Mouse (Mus musculus) lung, embryonic 15.5 days (tissue): Measurements from ENCODE around the gene Rsph10b. TPM values are rescaled to one million over a fixed set of nuclear protein-coding genes. Genes with fewer than 3 reads are reported as not detected.

ENCODE experiments used
- ATAC-seq: fragments of 200-750 bp; cut with Nextera tagmentation; 2 replicates; pipeline ENCODE4 v1.8.0; 2017; ENCODE audit warnings: moderate number of reproducible peaks, borderline replicate concordance; ENCODE audit not compliant: low FRiP score, low TSS enrichment; ENCODE audit errors: extremely low read depth
- H3K27ac ChIP-seq: fragments of 300-500 bp; sonication (generic); 2 replicates; pipeline ENCODE4 v1.5.1; 2015; ENCODE audit warnings: moderate library complexity, mild to moderate bottlenecking, inconsistent platforms
- H3K27me3 ChIP-seq: fragments of 300-500 bp; sonication (generic); 2 replicates; pipeline ENCODE4 v1.6.1; 2015; ENCODE audit warnings: inconsistent platforms
- H3K36me3 ChIP-seq: fragments of 300-500 bp; sonication (generic); 2 replicates; pipeline ENCODE4 v1.6.1; 2015; ENCODE audit warnings: inconsistent platforms
- H3K4me1 ChIP-seq: fragments of 300-500 bp; sonication (generic); 2 replicates; pipeline ENCODE4 v1.6.1; 2015; ENCODE audit warnings: inconsistent platforms
- H3K4me2 ChIP-seq: fragments of 300-500 bp; sonication (generic); 2 replicates; pipeline ENCODE4 v1.6.1; 2015; ENCODE audit warnings: inconsistent platforms, mild to moderate bottlenecking, moderate library complexity
- H3K4me3 ChIP-seq: fragments of 300-500 bp; sonication (generic); 2 replicates; pipeline ENCODE4 v1.5.1; 2015; ENCODE audit warnings: mild to moderate bottlenecking, inconsistent platforms
- H3K9ac ChIP-seq: fragments of 300-500 bp; sonication (generic); 2 replicates; pipeline ENCODE4 v1.6.1; 2015; ENCODE audit warnings: inconsistent platforms
- H3K9me3 ChIP-seq: fragments of 300-500 bp; sonication (generic); 2 replicates; pipeline ENCODE4 v1.6.1; 2016; ENCODE audit warnings: inconsistent platforms
- WGBS: fragments of 180-500 bp; shearing (Covaris S2); methylation state at CpG from one replicate; pipeline ENCODE4 v1.1.7; 2015; 5-methylcytosine and 5-hydroxymethylcytosine counted together
- polyA plus RNA-seq: library from polyadenylated mRNA; unstranded; fragments of >200 nt; fragmentation: Nextera tagmentation; extraction: Ambion mirVana; gene quantifications from 2 replicates; pipeline ENCODE4 v1.2.1, GENCODE M21; 2015

Rsph10b gene
- polyA plus RNA-seq, 1 experiment from 2014 or later = 0.95 TPM

DNA sequence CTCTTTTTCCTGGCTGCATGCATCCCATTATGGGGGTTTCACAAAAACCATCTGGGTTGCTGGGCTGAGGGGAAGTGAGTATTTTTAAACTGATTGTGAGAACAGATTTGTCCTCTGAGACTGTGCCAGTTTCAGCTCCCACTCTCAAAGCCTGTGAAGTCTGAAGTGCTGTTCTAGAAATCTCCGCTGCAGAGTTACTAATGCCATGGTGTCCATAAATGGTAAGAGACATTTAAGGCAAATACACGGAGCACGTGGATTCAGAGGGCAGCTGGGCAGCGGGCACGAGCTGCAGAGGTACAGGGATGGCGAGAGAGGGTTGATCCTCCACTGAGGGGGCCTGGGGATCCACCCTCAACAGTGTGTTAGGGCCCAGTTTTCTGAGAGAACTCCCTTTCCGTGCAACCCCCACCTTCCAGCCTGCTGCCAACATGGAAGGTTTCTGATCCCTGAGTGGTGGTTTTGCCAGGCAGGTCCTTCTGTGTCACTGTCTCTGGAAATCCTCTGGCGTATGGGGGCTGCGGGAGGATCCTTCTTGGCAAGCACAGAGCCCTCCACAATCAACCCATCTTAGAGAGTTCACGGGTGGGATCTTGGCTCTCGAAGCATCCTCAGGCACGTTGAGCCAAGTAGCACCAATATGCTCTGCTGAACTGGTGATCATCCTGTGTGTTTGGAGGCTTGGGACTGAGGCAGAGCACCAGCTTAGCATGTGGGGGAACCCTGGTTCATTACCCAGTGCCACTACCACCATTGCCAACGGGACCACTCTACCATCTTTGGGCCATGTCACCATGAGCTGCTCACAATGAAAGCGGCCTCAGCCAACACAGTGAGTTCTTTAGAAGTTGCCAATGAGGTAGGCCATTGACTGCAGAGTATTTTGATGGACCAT is 10.6 kb downstream of the Rsph10b start:
- Histone ChIP-seq H3K9ac (no peak overlapping the region), H3K4me3 (no peak overlapping the region), H3K36me3 (no peaks in the 10 kb centered on the region), H3K4me1 (no peaks in the 10 kb centered on the region), H3K27me3 (no peaks in the 10 kb centered on the region), H3K27ac (no peak overlapping the region), H3K4me2 (no peak overlapping the region), H3K9me3 (no peaks in the 10 kb centered on the region)
- WGBS = 83% methylated on average over 14 of the region's 14 CpGs
- ATAC-seq = no peak

DNA sequence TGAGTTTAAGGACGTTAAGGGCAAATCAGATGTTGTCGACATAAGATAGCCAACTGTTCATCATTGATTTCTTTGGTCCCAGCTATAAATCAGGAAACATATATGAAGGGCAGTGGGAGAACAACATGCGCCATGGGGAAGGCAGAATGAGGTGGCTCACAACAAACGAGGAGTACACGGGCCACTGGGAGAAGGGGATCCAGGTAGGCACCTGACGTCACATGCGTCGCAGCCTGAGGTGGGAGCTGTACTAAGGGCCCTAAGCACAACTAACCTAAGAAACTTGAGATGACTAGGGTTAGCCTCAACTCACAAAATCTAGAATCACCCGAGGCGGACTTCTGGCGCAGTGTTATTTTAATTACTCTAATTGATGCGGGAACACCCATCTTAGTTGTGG is 15.5 kb downstream of the Rsph10b start:
- no peaks in the 10 kb centered on the region for H3K9me3 ChIP-seq
- no peak for ATAC-seq
- no peaks in the 10 kb centered on the region for H3K27me3 ChIP-seq
- no peak overlapping the region for H3K9ac ChIP-seq
- H3K4me2 ChIP-seq = no peak overlapping the region
- no peaks in the 10 kb centered on the region for H3K36me3 ChIP-seq
- H3K4me3 ChIP-seq = no peak overlapping the region
- no peak overlapping the region for H3K27ac ChIP-seq
- WGBS = 84% methylated on average over 12 of the region's 12 CpGs
- no peaks in the 10 kb centered on the region for H3K4me1 ChIP-seq

DNA sequence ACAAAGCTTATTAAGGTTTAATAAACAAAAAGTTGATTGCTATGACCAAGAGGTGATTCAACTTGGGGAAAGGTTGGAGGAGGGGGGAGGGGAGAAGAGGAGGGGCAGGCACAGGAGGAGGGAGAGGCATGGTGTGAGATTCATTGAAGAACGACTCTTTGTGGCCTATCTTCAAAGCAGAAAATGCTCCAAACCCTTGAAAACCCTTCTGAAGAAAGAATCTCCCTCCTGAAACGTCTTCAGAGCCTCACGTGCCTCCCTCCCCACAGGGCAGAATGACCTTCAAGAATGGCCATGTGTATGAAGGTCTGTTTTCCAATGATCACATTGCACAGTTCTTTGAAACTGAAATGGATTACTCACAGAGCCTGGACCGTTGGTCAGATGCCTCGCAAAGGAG is 17.2 kb downstream of the Rsph10b start:
- 36% methylated on average over 5 of the region's 5 CpGs for WGBS

DNA sequence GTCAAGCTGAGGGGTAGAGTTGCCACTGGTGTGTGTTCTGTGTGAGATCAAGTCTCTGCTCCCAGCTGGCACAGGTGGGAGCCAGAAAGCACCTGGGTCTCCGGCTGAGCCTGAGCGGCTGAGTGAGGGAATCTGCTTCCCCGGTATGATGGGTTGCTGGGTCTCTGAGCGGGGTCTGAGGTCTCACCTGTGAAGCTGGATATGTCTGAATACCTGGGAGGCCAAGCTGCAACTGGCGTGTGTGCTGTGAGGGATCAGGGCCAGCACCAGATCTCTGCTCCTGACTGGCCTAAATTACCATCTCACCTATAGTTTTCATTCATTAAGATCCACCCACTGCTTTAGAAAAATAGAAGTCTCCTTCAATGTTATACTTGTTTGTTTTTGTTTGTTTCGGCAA is 24.3 kb downstream of the Rsph10b start:
- Histone ChIP-seq H3K27me3 (no peaks in the 10 kb centered on the region), H3K9ac (no peak overlapping the region), H3K4me1 (no peaks in the 10 kb centered on the region), H3K4me3 (no peak overlapping the region), H3K9me3 (no peaks in the 10 kb centered on the region), H3K4me2 (no peak overlapping the region), H3K27ac (no peak overlapping the region), H3K36me3 (no peaks in the 10 kb centered on the region)
- 86% methylated on average over 6 of the region's 6 CpGs for WGBS
- no peak for ATAC-seq

More for the DNA sequence above, 17.2 kb downstream of the Rsph10b start:
- Histone ChIP-seq H3K4me2 (no peak overlapping the region), H3K36me3 (no peaks in the 10 kb centered on the region), H3K9ac (no peak overlapping the region), H3K4me3 (no peak overlapping the region), H3K27me3 (no peaks in the 10 kb centered on the region), H3K9me3 (no peaks in the 10 kb centered on the region), H3K4me1 (no peaks in the 10 kb centered on the region), H3K27ac (no peak overlapping the region)
- no peak for ATAC-seq

DNA sequence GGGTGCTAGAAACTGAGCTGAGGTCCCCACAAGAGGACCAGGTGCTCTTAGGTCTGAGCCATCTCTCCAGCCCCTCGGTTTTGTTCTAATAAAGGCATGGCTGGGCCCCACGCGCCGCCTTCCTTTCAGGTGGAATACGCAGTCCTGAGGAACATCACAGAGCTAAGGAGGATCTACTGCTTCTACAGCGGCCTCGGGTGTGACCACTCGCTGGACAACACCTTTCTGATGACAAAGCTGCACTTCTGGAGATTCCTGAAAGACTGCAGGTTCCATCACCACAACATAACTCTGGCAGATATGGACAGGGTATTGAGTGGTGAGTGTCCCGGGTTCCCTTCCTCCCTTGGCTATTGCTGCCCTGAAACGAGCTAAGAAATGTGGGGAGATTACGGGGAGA is 26.7 kb downstream of the Rsph10b start:
- H3K9me3 ChIP-seq = no peaks in the 10 kb centered on the region
- WGBS = 92% methylated on average over 11 of the region's 11 CpGs
- H3K4me3 ChIP-seq = no peak overlapping the region
- no peak overlapping the region for H3K4me2 ChIP-seq
- no peak overlapping the region for H3K9ac ChIP-seq
- H3K27ac ChIP-seq = no peak overlapping the region
- ATAC-seq = no peak
- no peaks in the 10 kb centered on the region for H3K36me3 ChIP-seq
- H3K4me1 ChIP-seq = no peaks in the 10 kb centered on the region
- H3K27me3 ChIP-seq = no peaks in the 10 kb centered on the region

DNA sequence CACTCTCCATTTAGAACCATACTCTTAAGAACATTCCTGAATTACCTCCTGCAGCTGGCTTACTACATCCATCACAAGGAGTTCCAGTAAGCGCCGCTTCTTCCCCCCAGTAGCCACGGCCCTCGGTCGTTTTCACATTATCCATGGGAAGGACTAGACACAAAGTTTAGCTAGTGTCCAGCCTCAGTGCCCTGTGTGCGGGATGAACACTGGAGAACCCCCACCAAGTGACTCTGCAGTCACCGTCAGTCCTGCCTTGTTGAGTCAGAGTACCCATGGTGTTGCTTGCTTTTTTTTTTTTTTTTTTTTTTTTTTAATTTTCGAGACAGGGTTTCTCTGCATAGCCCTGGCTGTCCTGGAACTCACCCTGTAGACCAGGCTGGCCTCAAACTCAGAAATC is 28.3 kb downstream of the Rsph10b start:
- no peak for ATAC-seq

DNA sequence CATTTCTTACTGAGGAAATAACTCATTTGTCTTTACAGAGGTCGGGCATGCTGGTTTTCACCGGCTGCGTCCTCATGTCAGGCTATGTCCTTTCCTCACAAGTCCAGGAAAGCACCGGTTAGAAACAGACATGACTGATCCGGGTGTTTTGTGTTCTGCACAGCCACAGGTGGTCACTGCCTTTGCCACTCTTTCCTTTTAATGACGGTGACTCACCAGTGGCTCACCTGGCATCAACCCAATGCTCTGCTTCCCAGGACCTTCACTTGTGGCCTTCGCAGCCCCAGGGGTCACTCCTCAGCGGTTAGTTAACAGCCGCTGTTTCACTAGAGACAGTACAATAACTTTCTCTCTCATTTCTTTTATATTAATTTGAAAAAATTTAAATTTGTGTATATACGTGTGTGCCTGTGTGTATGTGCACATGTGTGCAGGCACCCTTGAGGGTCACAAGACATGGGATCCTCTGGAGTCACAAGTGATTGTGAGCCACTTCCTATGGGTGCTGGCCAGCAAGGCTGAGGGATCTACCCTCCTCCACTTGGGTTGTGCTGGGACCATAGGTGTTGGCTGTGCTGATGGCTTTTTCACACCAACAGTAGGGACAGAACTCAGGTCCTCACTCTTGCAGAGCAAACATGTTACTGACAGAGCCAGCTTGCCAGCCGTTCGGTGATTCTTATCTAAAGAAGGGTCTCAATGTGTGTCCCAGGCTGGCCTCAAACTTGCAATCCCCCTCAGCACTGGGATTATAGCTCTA is 32.9 kb downstream of the Rsph10b start:
- WGBS = 66% methylated on average over 12 of the region's 12 CpGs
- no peaks in the 10 kb centered on the region for H3K27me3 ChIP-seq

More for the DNA sequence above, 28.3 kb downstream of the Rsph10b start:
- no peak overlapping the region for H3K9ac ChIP-seq
- no peak overlapping the region for H3K27ac ChIP-seq
- 86% methylated on average over 8 of the region's 8 CpGs for WGBS
- no peaks in the 10 kb centered on the region for H3K9me3 ChIP-seq
- no peaks in the 10 kb centered on the region for H3K36me3 ChIP-seq
- no peaks in the 10 kb centered on the region for H3K4me1 ChIP-seq
- H3K4me3 ChIP-seq = no peak overlapping the region
- H3K27me3 ChIP-seq = no peaks in the 10 kb centered on the region
- no peak overlapping the region for H3K4me2 ChIP-seq

DNA sequence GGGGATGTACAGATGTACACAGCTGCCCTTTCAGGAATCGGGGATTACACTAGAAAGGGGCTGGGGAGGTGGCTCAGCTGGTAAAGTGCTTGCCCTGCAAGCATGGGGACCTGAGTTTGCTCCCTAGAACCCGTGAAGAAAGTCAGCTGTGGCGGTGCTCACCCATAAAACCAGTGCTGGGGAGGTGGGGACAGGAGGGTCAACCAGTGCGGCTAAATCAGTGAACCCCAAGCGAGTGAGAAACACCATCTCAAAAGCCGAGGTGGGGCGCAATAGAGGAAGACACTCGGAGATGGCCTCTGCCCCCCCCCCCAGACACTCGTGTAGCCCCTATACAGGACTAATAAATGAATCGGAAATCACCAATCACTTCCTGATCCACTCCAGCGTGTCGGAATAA is 33.8 kb downstream of the Rsph10b start:
- no peak overlapping the region for H3K27ac ChIP-seq
- no peaks in the 10 kb centered on the region for H3K27me3 ChIP-seq
- ATAC-seq = no peak
- no peak overlapping the region for H3K9ac ChIP-seq
- WGBS = 81% methylated on average over 12 of the region's 12 CpGs
- no peaks in the 10 kb centered on the region for H3K9me3 ChIP-seq
- H3K4me1 ChIP-seq = no peaks in the 10 kb centered on the region
- H3K4me2 ChIP-seq = no peak overlapping the region
- H3K4me3 ChIP-seq = no peak overlapping the region
- no peaks in the 10 kb centered on the region for H3K36me3 ChIP-seq

More for the DNA sequence above, 32.9 kb downstream of the Rsph10b start:
- H3K27ac ChIP-seq = no peak overlapping the region
- no peaks in the 10 kb centered on the region for H3K4me1 ChIP-seq
- no peak overlapping the region for H3K4me3 ChIP-seq
- no peaks in the 10 kb centered on the region for H3K9me3 ChIP-seq
- no peak for ATAC-seq
- no peak overlapping the region for H3K4me2 ChIP-seq
- no peak overlapping the region for H3K9ac ChIP-seq
- H3K36me3 ChIP-seq = no peaks in the 10 kb centered on the region

DNA sequence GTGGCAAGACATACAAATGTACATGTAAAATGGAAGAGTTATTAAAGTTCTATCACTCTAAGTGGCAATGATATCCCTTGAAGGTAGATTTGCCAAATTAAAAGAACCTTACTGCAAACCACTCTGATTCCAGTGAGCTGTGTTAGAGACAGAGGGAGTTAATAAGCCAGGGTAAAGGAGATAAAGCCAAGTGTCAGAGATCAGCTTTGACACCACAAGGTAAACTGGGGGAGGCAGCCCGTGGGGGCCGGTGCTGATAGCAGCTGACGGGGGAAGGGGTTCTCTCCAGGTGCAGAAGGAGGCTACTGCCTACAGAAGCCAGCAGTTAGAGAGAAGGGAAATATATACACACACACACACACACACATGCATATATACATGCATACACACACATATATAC is 39.8 kb downstream of the Rsph10b start:
- no peak overlapping the region for H3K4me2 ChIP-seq
- H3K4me3 ChIP-seq = no peak overlapping the region
- H3K36me3 ChIP-seq = no peaks in the 10 kb centered on the region
- no peaks in the 10 kb centered on the region for H3K27me3 ChIP-seq
- no peaks in the 10 kb centered on the region for H3K4me1 ChIP-seq
- no peak overlapping the region for H3K9ac ChIP-seq
- 23% methylated on average over 3 of the region's 3 CpGs for WGBS
- H3K9me3 ChIP-seq = no peaks in the 10 kb centered on the region
- no peak overlapping the region for H3K27ac ChIP-seq
- ATAC-seq = no peak

DNA sequence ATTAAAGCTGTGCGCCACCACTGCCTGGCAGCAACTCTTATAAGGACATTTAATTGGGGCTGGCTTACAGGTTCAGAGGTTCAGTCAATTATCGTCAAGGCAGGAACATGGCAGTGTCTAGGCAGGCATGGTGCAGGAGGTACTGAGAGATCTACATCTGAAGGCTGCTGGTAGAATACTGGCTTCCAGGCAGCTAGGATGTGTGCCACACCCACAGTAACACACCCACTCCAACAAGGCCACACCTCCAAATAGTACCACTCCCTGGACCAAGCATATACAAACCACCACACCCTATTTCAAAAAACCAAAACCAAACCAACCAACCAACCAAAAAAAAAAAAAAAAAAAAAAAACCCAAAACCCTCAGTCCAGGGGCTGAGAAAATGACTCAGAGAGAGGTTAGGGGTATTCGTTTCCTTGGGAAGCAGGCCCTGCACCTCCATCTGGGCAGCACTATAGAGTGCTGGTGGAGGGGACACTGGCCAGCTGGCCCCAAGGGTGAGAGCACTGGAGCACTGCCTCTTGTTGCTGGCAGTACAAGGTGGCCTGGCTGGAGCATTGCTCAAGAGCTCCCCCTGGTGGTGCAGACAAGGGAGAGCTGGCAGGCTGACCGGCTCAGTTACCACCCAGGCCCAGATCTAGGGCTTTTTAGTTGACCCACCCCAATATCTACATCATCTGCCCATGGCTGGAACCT is 42.2 kb downstream of the Rsph10b start:
- ATAC-seq = peak; percentile 84
- Histone ChIP-seq H3K4me3 (no peak overlapping the region), H3K9me3 (no peaks in the 10 kb centered on the region), H3K4me2 (no peak overlapping the region), H3K4me1 (no peaks in the 10 kb centered on the region), H3K36me3 (no peaks in the 10 kb centered on the region), H3K27ac (no peak overlapping the region), H3K9ac (no peak overlapping the region), H3K27me3 (no peaks in the 10 kb centered on the region)
- 49% methylated on average over 4 of the region's 4 CpGs for WGBS

DNA sequence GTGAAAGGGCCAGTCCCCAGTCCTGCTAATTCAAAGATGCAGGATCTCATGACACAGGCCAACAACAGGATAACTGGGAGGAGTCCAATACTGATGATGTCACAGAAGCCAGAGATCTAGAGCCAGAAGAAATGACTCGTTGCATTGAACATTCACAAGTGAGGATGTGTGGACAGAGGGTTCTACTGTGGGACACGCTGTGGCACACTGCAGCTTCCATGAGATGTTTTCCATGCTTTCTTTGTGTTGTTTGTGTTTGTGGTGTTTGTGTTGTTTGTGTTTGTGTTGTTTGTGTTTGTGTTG is 42.7 kb downstream of the Rsph10b start:
- no peaks in the 10 kb centered on the region for H3K36me3 ChIP-seq
- no peaks in the 10 kb centered on the region for H3K27me3 ChIP-seq
- H3K9ac ChIP-seq = no peak overlapping the region
- no peaks in the 10 kb centered on the region for H3K4me1 ChIP-seq
- peak; percentile 11; the same call in 1 of the 2 replicates for ATAC-seq
- H3K9me3 ChIP-seq = no peaks in the 10 kb centered on the region
- no peak overlapping the region for H3K27ac ChIP-seq
- no peak overlapping the region for H3K4me3 ChIP-seq
- H3K4me2 ChIP-seq = no peak overlapping the region
- WGBS = 44% methylated on average over 2 of the region's 2 CpGs

DNA sequence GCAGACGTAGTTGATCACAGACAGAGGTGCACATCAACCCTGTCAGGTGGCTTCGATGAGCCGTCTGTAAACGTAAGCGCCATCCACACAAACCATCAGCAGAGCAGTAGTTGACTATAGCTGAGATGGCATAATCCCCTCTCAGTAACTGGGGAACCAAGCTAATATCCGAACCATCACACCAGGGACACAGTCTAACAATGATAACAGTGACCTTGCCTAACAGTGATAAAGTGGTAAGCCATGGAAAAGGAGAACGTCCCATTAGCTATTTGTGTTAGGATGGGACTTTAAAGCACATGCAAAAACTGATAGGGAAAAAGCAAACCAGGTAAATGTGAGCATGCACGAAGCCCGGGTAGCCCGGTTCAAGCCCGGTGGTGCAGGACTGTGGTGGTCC is 43.4 kb downstream of the Rsph10b start:
- H3K27me3 ChIP-seq = no peaks in the 10 kb centered on the region
- WGBS = 78% methylated on average over 11 of the region's 11 CpGs
- ATAC-seq = no peak
- H3K27ac ChIP-seq = no peak overlapping the region
- H3K4me2 ChIP-seq = no peak overlapping the region
- no peak overlapping the region for H3K4me3 ChIP-seq
- no peaks in the 10 kb centered on the region for H3K4me1 ChIP-seq
- no peaks in the 10 kb centered on the region for H3K36me3 ChIP-seq
- no peak overlapping the region for H3K9ac ChIP-seq
- H3K9me3 ChIP-seq = no peaks in the 10 kb centered on the region
